Comparison of ENCODE assay signal across 25 mouse cellular contexts in genomic region chr8:110065676-110066075, GRCm38 (mm10). TPM values are rescaled to one million over a fixed set of nuclear protein-coding genes. Genes with fewer than 3 reads are reported as not detected.
"Had no signal": no experiment of that assay in that cellular context is flagged by ENCODE, and none has a peak within 500 bp of the region (broad histone marks: within the 10 kb centered on the region; RNA-seq: fewer than 3 reads in every experiment).

No protein-coding gene starts in this region.

- H3K9me3 ChIP-seq: neural tube, embryonic 13.5 days; neural tube, embryonic 15.5 days; stomach, embryonic 15.5 days had no signal

- H3K36me3 ChIP-seq: neural tube, embryonic 13.5 days; neural tube, embryonic 15.5 days; stomach, embryonic 15.5 days had no signal

- H3K27ac ChIP-seq: neural tube, embryonic 13.5 days; neural tube, embryonic 15.5 days; stomach, embryonic 15.5 days; stomach, postnatal 0 days had no signal

- H3K9ac ChIP-seq: neural tube, embryonic 13.5 days; neural tube, embryonic 15.5 days; stomach, embryonic 15.5 days had no signal

- H3K27me3 ChIP-seq: neural tube, embryonic 13.5 days; neural tube, embryonic 15.5 days; stomach, embryonic 15.5 days had no signal

- H3K4me1 ChIP-seq: neural tube, embryonic 13.5 days; neural tube, embryonic 15.5 days; stomach, embryonic 15.5 days had no signal

- DNase-seq: retina, postnatal 1 day; right cerebral cortex, adult 18-20 months; right cerebral cortex, postnatal 14 days; right cerebral cortex, postnatal 25 days; right cerebral cortex, postnatal 4 days; spleen, adult 18-20 months; thymus, adult 18-20 months; thymus, adult 2 months; thymus, postnatal 14 days; thymus, postnatal 25 days; thymus, postnatal 36 days; thymus, postnatal 4 days had no signal

- H3K4me3 ChIP-seq: neural tube, embryonic 13.5 days; neural tube, embryonic 15.5 days; stomach, embryonic 15.5 days had no signal

RNA-seq across cellular contexts. Expression of gene Chst4, which starts 26.1 kb away (rescaled TPM):
- total RNA-seq: neutrophil, adult 5-6 weeks had no signal
- polyA plus RNA-seq: neural tube, embryonic 13.5 days; neural tube, embryonic 14.5 days; neural tube, embryonic 15.5 days; thymus, postnatal 0 days had no signal

RNA-seq across cellular contexts. Expression of gene Gm21964, which starts 35.3 kb away (rescaled TPM):
- total RNA-seq: neutrophil, adult 5-6 weeks had no signal
- polyA plus RNA-seq: neural tube, embryonic 13.5 days; neural tube, embryonic 14.5 days; neural tube, embryonic 15.5 days; small intestine, adult 2 months; spleen, adult 2 months; stomach, embryonic 14.5 days; stomach, embryonic 15.5 days; stomach, embryonic 16.5 days; stomach, postnatal 0 days; urinary bladder, adult 2 months had no signal

RNA-seq across cellular contexts. Expression of gene Gm17720, which starts 36.9 kb away (rescaled TPM):
- total RNA-seq: neutrophil, adult 5-6 weeks had no signal
- polyA plus RNA-seq: neural tube, embryonic 13.5 days; neural tube, embryonic 14.5 days; neural tube, embryonic 15.5 days; small intestine, adult 2 months; spleen, adult 2 months; stomach, embryonic 14.5 days; stomach, embryonic 15.5 days; stomach, embryonic 16.5 days; stomach, postnatal 0 days; testis, adult 2 months; thymus, adult 2 months; thymus, postnatal 0 days; urinary bladder, adult 2 months had no signal
